Mouse (Mus musculus): ENCODE measurements around the gene Scube1. TPM values are rescaled to one million over a fixed set of nuclear protein-coding genes. Genes with fewer than 3 reads are reported as not detected.

Gene Scube1
- polyA plus RNA-seq, 1 experiment = not detected

DNA sequence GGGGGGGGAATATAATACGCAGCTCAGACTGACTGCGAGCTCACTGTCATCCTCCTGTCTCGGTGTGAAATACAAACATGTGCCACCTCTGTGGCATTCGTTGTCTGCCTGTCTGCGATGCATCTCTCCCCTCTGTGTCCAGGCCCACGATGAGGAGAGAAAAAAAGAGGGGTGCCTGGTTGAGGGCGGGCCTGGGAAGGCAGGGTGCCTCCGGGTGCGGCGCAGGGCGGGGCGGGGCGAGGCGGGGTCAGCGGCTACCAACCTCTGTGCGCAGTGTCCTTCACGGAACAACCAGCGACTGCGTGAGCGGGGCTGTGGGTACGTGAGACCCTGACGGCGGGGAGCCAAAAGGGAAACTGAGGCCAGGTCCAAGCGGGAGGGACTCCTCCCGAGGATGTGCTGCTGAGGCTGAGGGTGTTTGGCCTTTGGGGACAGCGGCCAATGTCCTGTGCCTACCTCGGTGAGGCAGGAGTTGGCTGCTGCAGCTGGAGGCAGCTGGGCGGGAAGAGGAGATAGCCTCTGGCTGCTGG is 161.4 kb downstream of the Scube1 start, which contains the start of the genes Tspo and Mcat:
Gene Tspo, plus strand, starts transcription at position 266 of the 530 bp plus-strand sequence.
Gene Mcat, minus strand, starts transcription at position 461 of the 530 bp plus-strand sequence.
- no peak for TF ChIP-seq USF1 (IDR thresholded peaks at IDR 0.05; ENCODE audit: low read depth)
- no peak for TF ChIP-seq CEBPB (IDR thresholded peaks at IDR 0.05; ENCODE audit: low read depth)
- TF ChIP-seq MYOG (IDR thresholded peaks at IDR 0.05; ENCODE audit: control insufficient read depth, extremely low read depth, insufficient read length) = no peak
- TF ChIP-seq MYOD1 (IDR thresholded peaks at IDR 0.05; ENCODE audit: control insufficient read depth, insufficient read length, low read depth) = no peak
- TF ChIP-seq CTCF (IDR thresholded peaks at IDR 0.05; ENCODE audit: control insufficient read depth, insufficient read depth, insufficient read length) = no peak
- no peak for TF ChIP-seq FOSL1 (IDR thresholded peaks at IDR 0.05; ENCODE audit: insufficient read depth, low read length, poor library complexity, severe bottlenecking)
- no peak for TF ChIP-seq MAX (IDR thresholded peaks at IDR 0.05)
- peak within 1 kb of the TSS; percentile 70 for H3ac ChIP-seq (ENCODE audit: control insufficient read depth, insufficient read length, low read depth)
- peaks cover 49% of the 10 kb centered on the region for H3K79me2 ChIP-seq (ENCODE audit: control insufficient read depth, insufficient read depth)
- peak within 1 kb of the TSS; percentile 94 for H3K4me3 ChIP-seq (ENCODE audit: insufficient read depth, poor library complexity, severe bottlenecking)
- no peaks in the 10 kb centered on the region for H3K27me3 ChIP-seq (ENCODE audit: control insufficient read depth, insufficient read depth, insufficient read length)
- peaks cover 36% of the 10 kb centered on the region for H3K79me3 ChIP-seq (ENCODE audit: low read depth)
- H3K36me3 ChIP-seq (ENCODE audit: control insufficient read depth, insufficient read depth) = peaks cover 3% of the 10 kb centered on the region

- peaks cover 42% of the 10 kb centered on the region for H3K79me2 ChIP-seq (ENCODE audit: control insufficient read depth, insufficient read depth)
- peak overlapping the region; percentile 94 for H3K4me3 ChIP-seq (ENCODE audit: insufficient read depth, poor library complexity, severe bottlenecking)
- H3K27me3 ChIP-seq (ENCODE audit: control insufficient read depth, insufficient read depth, insufficient read length) = no peaks in the 10 kb centered on the region
- TF ChIP-seq USF1 (IDR thresholded peaks at IDR 0.05; ENCODE audit: low read depth) (no peak), MAX (IDR thresholded peaks at IDR 0.05) (no peak), FOSL1 (IDR thresholded peaks at IDR 0.05; ENCODE audit: insufficient read depth, low read length, poor library complexity, severe bottlenecking) (no peak), MYOG (IDR thresholded peaks at IDR 0.05; ENCODE audit: control insufficient read depth, extremely low read depth, insufficient read length) (no peak), CEBPB (IDR thresholded peaks at IDR 0.05; ENCODE audit: low read depth) (no peak)
- peaks cover 29% of the 10 kb centered on the region for H3K79me3 ChIP-seq (ENCODE audit: low read depth)
- no peaks in the 10 kb centered on the region for H3K36me3 ChIP-seq (ENCODE audit: control insufficient read depth, insufficient read depth)
- peak overlapping the region; percentile 32 for H3ac ChIP-seq (ENCODE audit: control insufficient read depth, insufficient read length, low read depth)
These were observed 162.1 kb downstream of the Scube1 start for GRCm38 (mm10) chr15:83562626-83563270.

DNA sequence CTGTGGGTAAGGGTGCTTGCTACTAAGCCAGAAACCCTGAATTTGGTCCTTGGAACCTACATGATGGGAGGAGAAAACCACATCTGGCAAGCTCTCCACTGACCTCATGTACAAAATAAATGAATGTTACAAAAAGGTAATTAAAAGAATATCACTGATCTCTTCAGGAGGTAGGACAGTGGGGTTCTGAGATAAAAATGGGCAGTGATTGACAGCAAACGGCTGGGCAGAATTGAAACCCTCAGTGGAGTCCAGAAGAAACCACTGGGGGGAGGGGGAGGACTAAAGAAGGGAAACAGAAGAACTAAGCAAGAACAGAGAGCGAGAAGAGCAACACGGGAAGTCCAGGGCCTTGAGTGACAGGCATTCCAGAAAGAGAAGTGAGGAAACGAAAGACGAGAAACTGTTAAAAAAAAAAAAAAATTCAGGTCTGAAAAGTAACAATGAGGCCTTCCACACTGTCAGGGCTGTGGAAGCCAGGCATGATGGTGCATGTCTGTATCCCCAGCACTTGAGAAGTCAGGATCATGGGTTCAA is 163.8 kb downstream of the Scube1 start:
- H3K27me3 ChIP-seq (ENCODE audit: control insufficient read depth, insufficient read depth, insufficient read length) = no peaks in the 10 kb centered on the region
- peaks cover 25% of the 10 kb centered on the region for H3K79me2 ChIP-seq (ENCODE audit: control insufficient read depth, insufficient read depth)
- TF ChIP-seq MYOG (IDR thresholded peaks at IDR 0.05; ENCODE audit: control insufficient read depth, extremely low read depth, insufficient read length) = no peak
- TF ChIP-seq FOSL1 (IDR thresholded peaks at IDR 0.05; ENCODE audit: insufficient read depth, low read length, poor library complexity, severe bottlenecking) = no peak
- TF ChIP-seq USF1 (IDR thresholded peaks at IDR 0.05; ENCODE audit: low read depth) = no peak
- no peak overlapping the region for H3ac ChIP-seq (ENCODE audit: control insufficient read depth, insufficient read length, low read depth)
- H3K79me3 ChIP-seq (ENCODE audit: low read depth) = peaks cover 15% of the 10 kb centered on the region
- no peak overlapping the region for H3K4me3 ChIP-seq (ENCODE audit: insufficient read depth, poor library complexity, severe bottlenecking)
- no peaks in the 10 kb centered on the region for H3K36me3 ChIP-seq (ENCODE audit: control insufficient read depth, insufficient read depth)

DNA sequence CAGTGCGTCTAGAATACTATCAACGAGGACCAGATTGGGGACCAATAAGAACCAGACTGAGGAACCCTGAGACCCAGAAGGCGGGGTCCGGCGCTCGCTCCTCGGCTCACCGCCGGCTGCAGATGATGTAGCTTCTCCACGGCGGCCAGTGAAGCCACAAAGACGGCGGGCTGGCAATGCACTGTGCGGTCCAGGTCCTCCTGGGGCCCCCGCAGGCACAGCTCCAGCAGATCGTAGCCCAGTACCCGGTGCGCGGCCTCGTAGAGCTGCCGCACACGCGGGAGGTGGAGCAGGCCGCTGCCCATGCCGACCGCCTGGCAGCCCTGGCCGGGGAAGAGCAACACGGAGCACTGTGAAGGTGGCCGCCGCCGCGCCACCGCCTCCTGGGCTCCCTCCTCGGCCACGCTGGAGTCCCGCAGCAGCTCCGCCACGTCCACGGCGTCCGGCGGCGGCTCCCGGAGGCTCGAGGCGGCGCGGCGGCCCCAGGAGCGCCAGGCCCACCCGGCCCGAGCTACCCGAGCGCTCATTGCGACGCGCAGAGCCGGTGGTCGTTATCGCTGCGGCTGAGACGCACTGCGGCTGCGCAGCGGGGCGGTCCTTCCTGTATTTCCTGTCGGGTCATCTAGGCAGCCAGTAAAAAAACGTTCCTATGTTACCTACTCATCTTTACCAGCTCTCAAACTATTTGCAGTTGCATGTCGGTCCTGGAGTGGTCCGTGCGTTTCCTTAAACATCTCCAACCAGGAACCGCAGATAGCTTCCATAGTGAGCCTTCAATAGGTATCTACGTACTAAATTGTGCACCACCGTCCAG is 169.5 kb downstream of the Scube1 start:
- Histone ChIP-seq H3K79me2 (ENCODE audit: control insufficient read depth, insufficient read depth) (peaks cover 10% of the 10 kb centered on the region), H3ac (ENCODE audit: control insufficient read depth, insufficient read length, low read depth) (peak overlapping the region; percentile 93), H3K79me3 (ENCODE audit: low read depth) (peaks cover 4% of the 10 kb centered on the region), H3K27me3 (ENCODE audit: control insufficient read depth, insufficient read depth, insufficient read length) (no peaks in the 10 kb centered on the region), H3K36me3 (ENCODE audit: control insufficient read depth, insufficient read depth) (peaks cover 7% of the 10 kb centered on the region), H3K4me3 (ENCODE audit: insufficient read depth, poor library complexity, severe bottlenecking) (peak overlapping the region; percentile 76)
- TF ChIP-seq USF1 (IDR thresholded peaks at IDR 0.05; ENCODE audit: low read depth) (no peak), MYOG (IDR thresholded peaks at IDR 0.05; ENCODE audit: control insufficient read depth, extremely low read depth, insufficient read length) (no peak), FOSL1 (IDR thresholded peaks at IDR 0.05; ENCODE audit: insufficient read depth, low read length, poor library complexity, severe bottlenecking) (no peak), MYOD1 (IDR thresholded peaks at IDR 0.05; ENCODE audit: control insufficient read depth, insufficient read length, low read depth) (no peak), CTCF (IDR thresholded peaks at IDR 0.05; ENCODE audit: control insufficient read depth, insufficient read depth, insufficient read length) (no peak), MAX (IDR thresholded peaks at IDR 0.05) (no peak), CEBPB (IDR thresholded peaks at IDR 0.05; ENCODE audit: low read depth) (no peak)

Other genes with a start within 250 kb of the Scube1 start
- 28.5 TPM for gene Ttll1, start 214.1 kb downstream of the Scube1 start, polyA plus RNA-seq (2012; fragmentation: generic; extraction: Trizol)
- 0.91 TPM for gene Bik, start 198.2 kb downstream of the Scube1 start, polyA plus RNA-seq (2012; fragmentation: generic; extraction: Trizol)
- 693 TPM for gene Tspo, start 161.4 kb downstream of the Scube1 start, polyA plus RNA-seq (2012; fragmentation: generic; extraction: Trizol)
- gene Mcat, start 161.2 kb downstream of the Scube1 start, polyA plus RNA-seq (2012; fragmentation: generic; extraction: Trizol) = 42.4 TPM
- 84.8 TPM for gene Ttll12, start 129.9 kb downstream of the Scube1 start, polyA plus RNA-seq (2012; fragmentation: generic; extraction: Trizol)
- not detected for gene Mpped1, start 54.4 kb upstream of the Scube1 start, polyA plus RNA-seq (2012; fragmentation: generic; extraction: Trizol)